Mouse (Mus musculus): Measurements from ENCODE around the gene Nol9. TPM values are rescaled to one million over a fixed set of nuclear protein-coding genes. Genes with fewer than 3 reads are reported as not detected.
A peak's percentile ranks its signal among the peaks of the same experiment; 100 is the strongest.

Gene Nol9
- total and polyA plus RNA-seq, 3 experiments, result 80.3 to 114 (median 80.9) TPM

DNA sequence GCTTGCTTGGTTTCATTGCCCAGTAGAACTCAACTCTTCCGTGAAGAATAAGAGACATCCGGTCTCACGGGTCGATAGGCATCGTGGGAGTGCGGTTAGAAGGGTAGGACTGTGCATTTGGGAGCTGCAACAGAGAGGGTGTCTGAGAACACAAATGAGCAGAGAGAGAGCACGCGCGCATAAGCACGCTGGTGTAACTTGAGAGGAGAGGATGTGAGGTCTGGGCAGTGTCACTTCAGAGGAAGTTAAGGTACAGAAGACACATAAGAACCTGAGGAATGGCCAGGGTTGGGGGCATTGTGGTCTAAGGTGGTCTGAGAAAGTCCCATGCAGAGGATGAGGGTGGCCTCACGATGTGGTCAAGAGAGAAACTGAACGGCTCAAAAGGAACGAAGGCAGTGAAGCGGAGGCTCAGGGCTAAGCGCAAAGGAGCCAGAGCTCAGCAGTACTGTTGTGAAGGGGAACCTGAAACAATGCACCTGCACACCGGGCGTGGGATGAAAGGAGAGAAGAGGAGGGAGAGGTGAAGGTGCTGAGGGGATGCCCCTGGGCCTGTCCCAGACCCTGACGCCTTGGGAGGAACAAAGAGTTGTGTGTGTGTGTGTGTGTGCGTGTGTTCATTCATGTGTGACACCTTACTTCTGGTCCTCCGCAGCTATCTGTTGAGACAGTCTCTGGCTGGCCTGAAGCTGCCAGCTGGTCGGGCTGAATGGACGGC lies 3.0 kb downstream of the Nol9 start:
- no peak for DNase-seq (ENCODE audit: low read depth, low spot score)
- H3K9ac ChIP-seq (ENCODE audit: control insufficient read depth, low read depth, low read length, poor library complexity, severe bottlenecking), result no peak overlapping the region
- peaks cover 8 to 12% of the 10 kb centered on the region in 2 experiments for H3K36me3 ChIP-seq (ENCODE audit: control insufficient read depth in 1 of 2, insufficient read depth in 2 of 2, low read length in 2 of 2)
- peaks cover 51% of the 10 kb centered on the region for H3K79me2 ChIP-seq (ENCODE audit: control insufficient read depth, insufficient read depth, low read length, poor library complexity)
- TF ChIP-seq ELF1 (IDR thresholded peaks at IDR 0.05; ENCODE audit: low read depth, low read length), result no peak
- no peak for TF ChIP-seq NRF1 (IDR thresholded peaks at IDR 0.05; ENCODE audit: insufficient read depth, low read depth, low read length, poor library complexity, severe bottlenecking)
- TF ChIP-seq ZMIZ1 (IDR thresholded peaks at IDR 0.05; ENCODE audit: low read depth, low read length), result no peak
- TF ChIP-seq NELFE (IDR thresholded peaks at IDR 0.05; ENCODE audit: low read depth, low read length), result no peak
- no peak for TF ChIP-seq MEF2A (IDR thresholded peaks at IDR 0.05; ENCODE audit: extremely low read depth, insufficient replicate concordance, low read depth, low read length, poor library complexity, severe bottlenecking)
- TF ChIP-seq GATA1 (IDR thresholded peaks at IDR 0.05; ENCODE audit: low read depth, low read length), result no peak
- no peak for TF ChIP-seq ZNF384 (IDR thresholded peaks at IDR 0.05; ENCODE audit: low read depth, low read length)
- no peak for TF ChIP-seq MYB (IDR thresholded peaks at IDR 0.05; ENCODE audit: low read depth, low read length)
- H3K4me1 ChIP-seq (ENCODE audit: control insufficient read depth in 1 of 2, insufficient read depth in 2 of 2, low read length in 2 of 2), result peaks cover 0 to 10% of the 10 kb centered on the region in 2 experiments; a peak in 2 of 4 replicates
- H3K4me3 ChIP-seq (ENCODE audit: control insufficient read depth in 1 of 2, insufficient read depth in 1 of 2, low read depth in 2 of 2, low read length in 2 of 2), result no peak overlapping the region
- no peaks in the 10 kb centered on the region for H3K27me3 ChIP-seq (ENCODE audit: control insufficient read depth in 1 of 2, insufficient read depth in 2 of 2, low read length in 2 of 2)
- H3K9me3 ChIP-seq (replicated peaks; ENCODE audit: insufficient read depth, low read length), result no peaks in the 10 kb centered on the region
- H3K27ac ChIP-seq (ENCODE audit: control insufficient read depth, low read depth, low read length), result no peak overlapping the region

DNA sequence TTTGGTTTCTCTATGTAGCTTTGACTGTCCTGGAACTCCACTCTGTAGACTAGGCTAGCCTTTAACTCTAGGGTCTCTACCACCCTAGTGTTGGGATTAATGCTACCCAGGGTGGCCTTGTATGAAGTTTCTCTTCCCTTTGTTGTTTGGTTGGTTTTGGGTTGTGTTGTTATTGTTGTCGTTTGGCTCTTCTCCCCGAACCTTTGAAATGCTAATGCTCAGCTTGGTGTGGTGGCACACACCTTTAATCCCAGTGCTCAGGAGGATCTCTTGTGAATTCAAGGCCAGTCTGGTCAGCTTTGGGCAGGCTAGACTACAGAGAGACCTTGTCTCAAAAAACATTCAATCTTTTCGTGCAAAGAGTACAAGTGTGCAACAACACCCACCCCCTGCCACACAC lies 4.0 kb downstream of the Nol9 start:
- Histone ChIP-seq H3K4me1 (ENCODE audit: control insufficient read depth in 1 of 2, insufficient read depth in 2 of 2, low read length in 2 of 2) (peaks cover 0 to 10% of the 10 kb centered on the region in 2 experiments; a peak in 2 of 4 replicates), H3K9ac (ENCODE audit: control insufficient read depth, low read depth, low read length, poor library complexity, severe bottlenecking) (no peak overlapping the region), H3K9me3 (replicated peaks; ENCODE audit: insufficient read depth, low read length) (no peaks in the 10 kb centered on the region), H3K79me2 (ENCODE audit: control insufficient read depth, insufficient read depth, low read length, poor library complexity) (peaks cover 51% of the 10 kb centered on the region), H3K27ac (ENCODE audit: control insufficient read depth, low read depth, low read length) (no peak overlapping the region), H3K27me3 (ENCODE audit: control insufficient read depth in 1 of 2, insufficient read depth in 2 of 2, low read length in 2 of 2) (no peaks in the 10 kb centered on the region), H3K4me3 (ENCODE audit: control insufficient read depth in 1 of 2, insufficient read depth in 1 of 2, low read depth in 2 of 2, low read length in 2 of 2) (no peak overlapping the region), H3K36me3 (ENCODE audit: control insufficient read depth in 1 of 2, insufficient read depth in 2 of 2, low read length in 2 of 2) (peaks cover 8 to 17% of the 10 kb centered on the region in 2 experiments)
- DNase-seq (ENCODE audit: low read depth, low spot score), result no peak
- TF ChIP-seq ZNF384 (IDR thresholded peaks at IDR 0.05; ENCODE audit: low read depth, low read length), result no peak
- TF ChIP-seq UBTF (IDR thresholded peaks at IDR 0.05; ENCODE audit: borderline replicate concordance, insufficient read depth, low read depth, low read length), result no peak
- no peak for TF ChIP-seq POLR2AphosphoS5 (IDR thresholded peaks at IDR 0.05; ENCODE audit: borderline replicate concordance, low read depth, low read length)
- no peak for TF ChIP-seq KAT2A (conservative IDR thresholded peaks at IDR 0.05; ENCODE audit: low read depth, low read length)
- TF ChIP-seq POLR2A (IDR thresholded peaks at IDR 0.05; ENCODE audit: control insufficient read depth in 1 of 2, insufficient read depth in 1 of 2, low read depth in 1 of 2, low read length in 2 of 2, poor library complexity in 1 of 2), result peak in 1 of 2 experiments; percentile 35; a peak in 1 of 4 replicates
- TF ChIP-seq ELF1 (IDR thresholded peaks at IDR 0.05; ENCODE audit: low read depth, low read length), result no peak

DNA sequence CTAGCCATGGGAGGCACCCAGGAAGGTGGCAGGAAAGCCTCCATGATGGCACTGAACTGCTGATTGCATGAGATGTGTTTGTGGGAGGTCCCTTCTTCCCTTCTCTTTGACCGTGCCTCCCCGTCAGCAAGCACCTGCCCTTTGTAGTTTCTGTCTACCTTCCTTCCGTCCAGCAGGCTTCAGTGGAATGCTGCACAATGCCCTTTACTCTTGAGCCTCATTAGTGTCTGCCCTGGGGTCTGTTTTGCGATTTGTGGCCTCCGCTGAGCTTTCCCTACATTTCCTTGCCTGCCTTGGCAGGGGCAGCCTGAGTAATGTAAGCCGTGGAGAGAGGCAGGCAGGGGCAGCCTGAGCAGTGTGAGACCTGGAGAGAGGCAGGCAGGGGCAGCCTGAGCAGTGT lies 5.5 kb downstream of the Nol9 start:
- no peak overlapping the region for H3K9ac ChIP-seq (ENCODE audit: control insufficient read depth, low read depth, low read length, poor library complexity, severe bottlenecking)
- H3K27ac ChIP-seq (ENCODE audit: control insufficient read depth, low read depth, low read length), result no peak overlapping the region
- no peak overlapping the region for H3K4me3 ChIP-seq (ENCODE audit: control insufficient read depth in 1 of 2, insufficient read depth in 1 of 2, low read depth in 2 of 2, low read length in 2 of 2)
- H3K79me2 ChIP-seq (ENCODE audit: control insufficient read depth, insufficient read depth, low read length, poor library complexity), result peaks cover 46% of the 10 kb centered on the region
- no peaks in the 10 kb centered on the region for H3K9me3 ChIP-seq (replicated peaks; ENCODE audit: insufficient read depth, low read length)
- H3K27me3 ChIP-seq (ENCODE audit: control insufficient read depth in 1 of 2, insufficient read depth in 2 of 2, low read length in 2 of 2), result no peaks in the 10 kb centered on the region
- DNase-seq (ENCODE audit: low read depth, low spot score), result no peak
- no peak for TF ChIP-seq ZMIZ1 (IDR thresholded peaks at IDR 0.05; ENCODE audit: low read depth, low read length)
- TF ChIP-seq MYB (IDR thresholded peaks at IDR 0.05; ENCODE audit: low read depth, low read length), result no peak
- no peak for TF ChIP-seq USF2 (IDR thresholded peaks at IDR 0.05; ENCODE audit: borderline replicate concordance in 1 of 2, insufficient read depth in 1 of 2, low read depth in 1 of 2, low read length in 2 of 2)
- no peak for TF ChIP-seq NELFE (IDR thresholded peaks at IDR 0.05; ENCODE audit: low read depth, low read length)
- TF ChIP-seq ZNF384 (IDR thresholded peaks at IDR 0.05; ENCODE audit: low read depth, low read length), result no peak
- peaks cover 8 to 21% of the 10 kb centered on the region in 2 experiments for H3K36me3 ChIP-seq (ENCODE audit: control insufficient read depth in 1 of 2, insufficient read depth in 2 of 2, low read length in 2 of 2)
- peaks cover 0 to 8% of the 10 kb centered on the region in 2 experiments; a peak in 2 of 4 replicates for H3K4me1 ChIP-seq (ENCODE audit: control insufficient read depth in 1 of 2, insufficient read depth in 2 of 2, low read length in 2 of 2)

Measured in MEL (cell line).